Mouse (Mus musculus): ENCODE measurements at regions not wholly inside any gene's neighbourhood (a gene's known extent, or its start where the extent isn't known, plus 50 kb on each side); places are given as distances from the start of the nearest gene placed in this dataset.
A peak's percentile ranks its signal among the peaks of the same experiment; 100 is the strongest.

DNA sequence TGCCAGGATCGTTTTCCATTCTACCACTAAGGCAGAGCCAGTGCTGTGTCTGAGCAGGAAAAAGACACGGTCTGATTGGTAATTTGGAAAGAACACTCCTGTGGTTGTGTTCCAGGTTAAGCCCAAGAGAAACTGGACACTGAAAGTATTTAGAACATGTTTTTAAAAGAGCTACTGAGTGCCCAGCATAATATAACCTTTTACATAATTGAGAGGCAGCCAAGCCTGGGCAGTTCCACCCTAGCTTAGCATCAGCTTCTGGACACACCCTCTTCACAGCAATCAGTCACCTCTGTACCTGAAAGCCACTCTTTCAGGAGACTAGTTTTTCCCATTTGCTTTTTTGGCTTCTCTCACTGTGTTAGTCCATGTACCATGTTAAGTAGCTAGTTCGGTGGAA is 1379.4 kb upstream of the A1bg start:
- TF ChIP-seq EP300 (IDR thresholded peaks at IDR 0.05; ENCODE audit: low read depth) (peak; percentile 37; the same call in 1 of the 2 replicates), CTCF (IDR thresholded peaks at IDR 0.05; ENCODE audit: low read depth) (no peak)
